Mouse (Mus musculus) kidney, postnatal 4 days (tissue): ENCODE measurements at regions not wholly inside any gene's neighbourhood (a gene's known extent, or its start where the extent isn't known, plus 50 kb on each side); places are given as distances from the start of the nearest gene placed in this dataset.
"Not testable (repeated sequence)": the region's sequence is repeated elsewhere in the genome, so short reads cannot be mapped to it uniquely, and the experiment has no call there.

ENCODE experiments used
- DNase-seq, 2 experiments: peaks; one replicate each; pipeline ENCODE4 v3.0.0; 2021; ENCODE audit warnings: mixed read lengths in 2 of 2

- DNase-seq: no peak
Measured at GRCm38 (mm10) chr17:50346451-50347192, 53.2 kb upstream of the Dazl start.

GRCm38 (mm10) chr17:50353818-50354217 is 60.4 kb upstream of the Dazl start:
- not testable (repeated sequence) for DNase-seq

- DNase-seq: no peak
Measured at GRCm38 (mm10) chr17:50354357-50354756, 60.9 kb upstream of the Dazl start.

GRCm38 (mm10) chr17:50361657-50362233 is 68.3 kb upstream of the Dazl start:
- no peak for DNase-seq

GRCm38 (mm10) chr17:50365396-50365795 is 72.0 kb upstream of the Dazl start:
- no peak for DNase-seq

GRCm38 (mm10) chr17:50366181-50366580 is 72.7 kb upstream of the Dazl start:
- no peak for DNase-seq

GRCm38 (mm10) chr17:50369216-50369875 is 75.9 kb upstream of the Dazl start:
- peak; percentile 11 to 40 for DNase-seq

- no peak for DNase-seq
Measured at GRCm38 (mm10) chr17:50370484-50370883, 77.0 kb upstream of the Dazl start.

GRCm38 (mm10) chr17:50373496-50374141 is 80.2 kb upstream of the Dazl start:
- DNase-seq: no peak

GRCm38 (mm10) chr17:50375465-50375864 is 82.0 kb upstream of the Dazl start:
- DNase-seq: no peak

- DNase-seq: no peak
Measured at GRCm38 (mm10) chr17:50376708-50377107, 83.3 kb upstream of the Dazl start.

GRCm38 (mm10) chr17:50378141-50378727 is 84.8 kb upstream of the Dazl start:
- DNase-seq: no peak

GRCm38 (mm10) chr17:50388715-50389710 is 95.6 kb upstream of the Dazl start:
- no peak for DNase-seq

- DNase-seq: no peak
Measured at GRCm38 (mm10) chr17:50390151-50390550, 96.7 kb upstream of the Dazl start.

- DNase-seq: no peak
Measured at GRCm38 (mm10) chr17:50391207-50391606, 97.8 kb upstream of the Dazl start.

GRCm38 (mm10) chr17:50391996-50392395 is 98.6 kb upstream of the Dazl start:
- DNase-seq: no peak

GRCm38 (mm10) chr17:50392428-50392827 is 99.0 kb upstream of the Dazl start:
- no peak for DNase-seq

GRCm38 (mm10) chr17:50392966-50393365 is 99.5 kb upstream of the Dazl start:
- no peak for DNase-seq

- peak; percentile 61 to 74 for DNase-seq
Measured at GRCm38 (mm10) chr17:50393698-50394097, 100.3 kb upstream of the Dazl start.

- no peak for DNase-seq
Measured at GRCm38 (mm10) chr17:50394801-50395200, 101.4 kb upstream of the Dazl start.

GRCm38 (mm10) chr17:50395669-50396068 is 102.2 kb upstream of the Dazl start:
- DNase-seq: no peak

GRCm38 (mm10) chr17:50397324-50397723 is 103.9 kb upstream of the Dazl start:
- no peak for DNase-seq
